Mouse (Mus musculus) liver, adult 10 weeks (tissue): ENCODE data around the gene Ifna16. TPM values are rescaled to one million over a fixed set of nuclear protein-coding genes. Genes with fewer than 3 reads are reported as not detected.

Experiments
- polyA plus RNA-seq: library from polyadenylated mRNA; stranded (reverse); fragments of 350-450 nt; fragmentation: Illumina TruSeq; extraction: RNeasy Lipid Tissue Mini Kit (QIAGEN cat#74804); gene quantifications from one replicate; pipeline ENCODE4 v1.2.3, GENCODE M21; 2014; ENCODE audit warnings: low read depth, low replicate concordance

Ifna16 gene
- polyA plus RNA-seq: not detected

GRCm38 (mm10) chr4:88676824-88677223 lies at the start of gene Ifna16:
Gene Ifna16, minus strand, starts transcription at chr4:88676924.

GRCm38 (mm10) chr4:88721791-88722721 lies 45.3 kb upstream of the Ifna16 start, which contains the start of the genes Gm26566 and Klhl9:
Gene Gm26566, plus strand, starts transcription at chr4:88721805.
Gene Klhl9, minus strand, starts transcription at chr4:88722465.

GRCm38 (mm10) chr4:88691259-88691658 lies 14.5 kb upstream of the Ifna16 start, which contains the start of gene Ifnab:
Gene Ifnab, minus strand, starts transcription at chr4:88691359.

GRCm38 (mm10) chr4:88683812-88684211 lies 7.1 kb upstream of the Ifna16 start, which contains the start of gene Ifna2:
Gene Ifna2, minus strand, starts transcription at chr4:88683912.

DNA sequence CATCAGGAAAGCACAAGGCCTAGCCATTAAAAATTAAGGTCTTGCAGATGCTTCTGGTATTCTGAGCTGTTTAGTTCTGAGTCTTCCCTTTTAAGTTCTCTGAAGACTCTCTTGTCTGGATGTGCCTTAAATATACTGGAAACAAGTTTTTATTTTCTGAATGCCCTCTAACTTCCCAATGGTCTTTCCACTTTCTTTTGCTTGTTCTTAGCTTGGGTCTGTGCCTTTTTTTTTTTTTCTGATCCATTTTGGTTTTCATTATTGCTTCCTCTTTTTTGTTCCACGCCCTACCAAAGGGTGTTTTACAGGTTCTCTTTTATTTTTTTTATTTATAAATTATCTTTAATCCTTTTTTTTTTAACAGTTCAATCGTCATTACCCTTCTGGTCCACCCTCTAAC lies 32.4 kb downstream of the Ifna16 start, which contains the start of gene Ifna13:
Gene Ifna13 (minus strand): TSS at position 101 of the 400 bp plus-strand sequence.

DNA sequence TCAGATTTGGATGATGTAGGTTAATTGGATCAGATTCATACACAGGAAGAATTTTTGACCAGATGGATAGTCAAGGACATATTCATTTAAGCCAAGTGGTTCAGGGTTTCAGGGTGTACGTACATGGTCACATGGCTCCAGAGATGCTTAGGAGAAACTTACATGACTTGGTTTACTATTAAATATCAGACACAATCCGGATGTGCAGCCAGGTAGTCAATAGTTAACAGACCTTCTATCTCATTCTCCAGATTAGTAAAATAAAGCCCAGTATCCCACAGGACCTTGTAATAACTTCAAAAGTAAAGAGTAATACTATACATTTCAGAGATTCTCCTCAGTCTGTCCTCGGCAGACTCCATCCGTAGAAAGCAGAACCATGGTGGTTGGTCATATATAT lies 42.4 kb downstream of the Ifna16 start, which contains the start of gene C87499:
Gene C87499 (minus strand): TSS at position 101 of the 400 bp plus-strand sequence.

Other genes starting within 250 kb of the Ifna16 start
- 3.2 TPM for gene Hacd4, start 238.0 kb downstream of the Ifna16 start, polyA plus RNA-seq
- not detected for gene Ifnb1, start 154.2 kb downstream of the Ifna16 start, polyA plus RNA-seq
- gene Ifna15, start 118.7 kb downstream of the Ifna16 start, polyA plus RNA-seq: not detected
- gene Ifna14, start 105.1 kb downstream of the Ifna16 start, polyA plus RNA-seq: not detected
- not detected for gene Ifna9, start 84.5 kb downstream of the Ifna16 start, polyA plus RNA-seq
- not detected for gene Ifna12, start 73.5 kb downstream of the Ifna16 start, polyA plus RNA-seq
- not detected for gene C87499, start 42.5 kb downstream of the Ifna16 start, polyA plus RNA-seq
- not detected for gene Ifna13, start 32.5 kb downstream of the Ifna16 start, polyA plus RNA-seq
- not detected for gene Ifna2, start 7.0 kb upstream of the Ifna16 start, polyA plus RNA-seq
- not detected for gene Ifnab, start 14.4 kb upstream of the Ifna16 start, polyA plus RNA-seq
- gene Gm26566, start 44.9 kb upstream of the Ifna16 start, polyA plus RNA-seq: not detected
- gene Klhl9, start 45.5 kb upstream of the Ifna16 start, polyA plus RNA-seq: 58.1 TPM
- not detected for gene Gm13271, start 77.9 kb upstream of the Ifna16 start, polyA plus RNA-seq
- gene Gm13283, start 83.2 kb upstream of the Ifna16 start, polyA plus RNA-seq: not detected
- gene Gm13290, start 96.9 kb upstream of the Ifna16 start, polyA plus RNA-seq: not detected
- gene Gm13289, start 100.0 kb upstream of the Ifna16 start, polyA plus RNA-seq: not detected
- not detected for gene Gm13272, start 102.9 kb upstream of the Ifna16 start, polyA plus RNA-seq
- not detected for gene Ifnz, start 105.2 kb upstream of the Ifna16 start, polyA plus RNA-seq
- not detected for gene Gm13276, start 108.8 kb upstream of the Ifna16 start, polyA plus RNA-seq
- not detected for gene Gm13277, start 111.7 kb upstream of the Ifna16 start, polyA plus RNA-seq
- not detected for gene Gm13278, start 114.6 kb upstream of the Ifna16 start, polyA plus RNA-seq
- not detected for gene Gm13275, start 117.6 kb upstream of the Ifna16 start, polyA plus RNA-seq
- not detected for gene Gm13279, start 120.5 kb upstream of the Ifna16 start, polyA plus RNA-seq
- not detected for gene Gm13285, start 122.7 kb upstream of the Ifna16 start, polyA plus RNA-seq
- gene Gm13287, start 126.3 kb upstream of the Ifna16 start, polyA plus RNA-seq: not detected
- gene Gm13288, start 128.6 kb upstream of the Ifna16 start, polyA plus RNA-seq: not detected
- not detected for gene Ifna7, start 139.3 kb upstream of the Ifna16 start, polyA plus RNA-seq
- not detected for gene Ifna11, start 143.0 kb upstream of the Ifna16 start, polyA plus RNA-seq
- gene Ifna6, start 150.5 kb upstream of the Ifna16 start, polyA plus RNA-seq: not detected
- not detected for gene Ifna5, start 158.6 kb upstream of the Ifna16 start, polyA plus RNA-seq
- not detected for gene Ifna4, start 164.9 kb upstream of the Ifna16 start, polyA plus RNA-seq
- not detected for gene Ifna1, start 173.2 kb upstream of the Ifna16 start, polyA plus RNA-seq
- gene Ifne, start 203.3 kb upstream of the Ifna16 start, polyA plus RNA-seq: not detected